Mouse (Mus musculus): Measurements from ENCODE around the gene Dbr1. TPM values are rescaled to one million over a fixed set of nuclear protein-coding genes. Genes with fewer than 3 reads are reported as not detected.

The Dbr1 gene
- polyA plus RNA-seq, 1 experiment from 2014 or later: 36.5 TPM

- ATAC-seq (replicated peaks; ENCODE audit: low FRiP score) (no peak), DNase-seq (ENCODE audit: low spot score) (no peak)
- Histone ChIP-seq H3K9ac (ENCODE audit: low read depth, low read length) (no peak overlapping the region), H3K27me3 (replicated peaks; ENCODE audit: control insufficient read depth, insufficient read depth, low read length) (no peaks in the 10 kb centered on the region), H3K4me1 (replicated peaks; ENCODE audit: control insufficient read depth, insufficient read depth, low read length) (peaks cover under 1% of the 10 kb centered on the region; the same call in 1 of the 2 replicates), H3K36me3 (ENCODE audit: control insufficient read depth, insufficient read depth, low read length) (no peaks in the 10 kb centered on the region), H3K9me3 (ENCODE audit: control insufficient read depth, low read length) (no peaks in the 10 kb centered on the region), H3K4me2 (no peak overlapping the region), H3K27ac (ENCODE audit: low read depth, low read length) (no peak overlapping the region), H3K4me3 (ENCODE audit: low read depth, low read length) (no peak overlapping the region)
- WGBS: 67% methylated on average over 6 of the region's 6 CpGs
Measured at GRCm38 (mm10) chr9:99624117-99624516, 48.5 kb downstream of the Dbr1 start.

DNA sequence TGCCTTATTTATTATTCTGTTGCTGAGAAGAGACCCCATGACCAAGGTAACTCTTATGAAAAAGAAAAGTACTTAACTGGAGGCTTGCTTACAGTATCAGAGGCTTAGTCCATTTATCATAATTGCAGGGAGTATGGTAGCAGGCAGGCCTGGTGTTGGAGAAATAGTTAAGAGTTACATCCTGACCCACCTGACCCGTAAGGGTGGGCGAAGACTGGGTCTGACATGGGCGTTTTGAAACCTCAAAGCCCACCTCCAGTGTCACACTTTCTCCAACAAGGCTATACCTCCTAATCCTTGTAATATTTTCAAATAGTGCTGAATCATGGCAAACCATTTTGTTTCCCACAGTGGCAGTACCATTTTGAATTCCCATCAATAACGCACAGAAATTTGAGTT, 53.0 kb downstream of the Dbr1 start:
- 63% methylated on average over 4 of the region's 4 CpGs for WGBS
- H3K9me3 ChIP-seq (ENCODE audit: control insufficient read depth, low read length): no peaks in the 10 kb centered on the region
- DNase-seq (ENCODE audit: low spot score) (no peak), ATAC-seq (replicated peaks; ENCODE audit: low FRiP score) (no peak)
- H3K4me2 ChIP-seq: no peak overlapping the region
- H3K36me3 ChIP-seq (ENCODE audit: control insufficient read depth, insufficient read depth, low read length): no peaks in the 10 kb centered on the region
- H3K27me3 ChIP-seq (replicated peaks; ENCODE audit: control insufficient read depth, insufficient read depth, low read length): no peaks in the 10 kb centered on the region
- H3K4me1 ChIP-seq (replicated peaks; ENCODE audit: control insufficient read depth, insufficient read depth, low read length): peaks cover 3% of the 10 kb centered on the region; the same call in 1 of the 2 replicates
- no peak overlapping the region for H3K4me3 ChIP-seq (ENCODE audit: low read depth, low read length)
- H3K9ac ChIP-seq (ENCODE audit: low read depth, low read length): no peak overlapping the region
- H3K27ac ChIP-seq (ENCODE audit: low read depth, low read length): no peak overlapping the region

- peak; percentile 78 for ATAC-seq (replicated peaks; ENCODE audit: low FRiP score)
- WGBS: 2% methylated on average over 44 of the region's 44 CpGs
- H3K27ac ChIP-seq (ENCODE audit: low read depth, low read length): peak within 1 kb of the TSS; percentile 30
Measured at GRCm38 (mm10) chr9:99629281-99630011, 53.8 kb downstream of the Dbr1 start, which contains the start of gene Dzip1l. TSS of gene Dzip1l (plus strand) at chr9:99629496.

DNA sequence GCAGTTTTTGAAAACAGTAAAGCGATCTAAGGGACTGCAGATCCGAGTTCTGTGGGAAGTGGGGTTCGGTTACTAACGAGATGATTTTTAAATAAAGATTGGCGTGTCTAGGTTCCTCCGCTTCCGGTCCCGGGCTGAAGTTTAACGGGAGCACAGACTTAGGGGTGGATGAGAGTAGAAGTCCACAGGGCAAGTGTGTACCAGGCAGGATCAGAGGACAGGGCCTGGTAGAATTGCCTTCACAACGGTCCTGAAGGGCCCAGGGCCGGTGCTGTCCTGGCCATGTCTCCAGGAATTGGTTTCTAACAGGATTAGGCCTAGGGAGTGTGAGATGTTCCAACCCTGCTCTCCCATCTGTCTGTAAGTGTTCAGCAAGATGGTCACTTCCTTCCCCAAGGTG, 54.5 kb downstream of the Dbr1 start:
- Histone ChIP-seq H3K4me1 (replicated peaks; ENCODE audit: control insufficient read depth, insufficient read depth, low read length) (peaks cover 3% of the 10 kb centered on the region; the same call in 1 of the 2 replicates), H3K27me3 (replicated peaks; ENCODE audit: control insufficient read depth, insufficient read depth, low read length) (no peaks in the 10 kb centered on the region), H3K27ac (ENCODE audit: low read depth, low read length) (peak overlapping the region; percentile 30; the same call in 1 of the 2 replicates), H3K4me2 (peak overlapping the region; percentile 83), H3K9ac (ENCODE audit: low read depth, low read length) (peak overlapping the region; percentile 68), H3K9me3 (ENCODE audit: control insufficient read depth, low read length) (no peaks in the 10 kb centered on the region), H3K36me3 (ENCODE audit: control insufficient read depth, insufficient read depth, low read length) (no peaks in the 10 kb centered on the region), H3K4me3 (ENCODE audit: low read depth, low read length) (peak overlapping the region; percentile 63)
- WGBS: 4% methylated on average over 11 of the region's 11 CpGs
- DNase-seq (ENCODE audit: low spot score) (peak; percentile 33), ATAC-seq (replicated peaks; ENCODE audit: low FRiP score) (0 out of 2 replicates have a peak, but pooled peaks have one; percentile 29)

More at GRCm38 (mm10) chr9:99629281-99630011, 53.8 kb downstream of the Dbr1 start, which contains the start of gene Dzip1l:
- peak within 1 kb of the TSS; percentile 63 for H3K4me3 ChIP-seq (ENCODE audit: low read depth, low read length)
- peak within 1 kb of the TSS; percentile 68 for H3K9ac ChIP-seq (ENCODE audit: low read depth, low read length)
- H3K27me3 ChIP-seq (replicated peaks; ENCODE audit: control insufficient read depth, insufficient read depth, low read length): no peaks in the 10 kb centered on the region
- H3K4me2 ChIP-seq: peak within 1 kb of the TSS; percentile 83
- DNase-seq (ENCODE audit: low spot score): peak; percentile 67
- no peaks in the 10 kb centered on the region for H3K9me3 ChIP-seq (ENCODE audit: control insufficient read depth, low read length)
- H3K36me3 ChIP-seq (ENCODE audit: control insufficient read depth, insufficient read depth, low read length): no peaks in the 10 kb centered on the region
- peaks cover 3% of the 10 kb centered on the region; the same call in 1 of the 2 replicates for H3K4me1 ChIP-seq (replicated peaks; ENCODE audit: control insufficient read depth, insufficient read depth, low read length)

DNA sequence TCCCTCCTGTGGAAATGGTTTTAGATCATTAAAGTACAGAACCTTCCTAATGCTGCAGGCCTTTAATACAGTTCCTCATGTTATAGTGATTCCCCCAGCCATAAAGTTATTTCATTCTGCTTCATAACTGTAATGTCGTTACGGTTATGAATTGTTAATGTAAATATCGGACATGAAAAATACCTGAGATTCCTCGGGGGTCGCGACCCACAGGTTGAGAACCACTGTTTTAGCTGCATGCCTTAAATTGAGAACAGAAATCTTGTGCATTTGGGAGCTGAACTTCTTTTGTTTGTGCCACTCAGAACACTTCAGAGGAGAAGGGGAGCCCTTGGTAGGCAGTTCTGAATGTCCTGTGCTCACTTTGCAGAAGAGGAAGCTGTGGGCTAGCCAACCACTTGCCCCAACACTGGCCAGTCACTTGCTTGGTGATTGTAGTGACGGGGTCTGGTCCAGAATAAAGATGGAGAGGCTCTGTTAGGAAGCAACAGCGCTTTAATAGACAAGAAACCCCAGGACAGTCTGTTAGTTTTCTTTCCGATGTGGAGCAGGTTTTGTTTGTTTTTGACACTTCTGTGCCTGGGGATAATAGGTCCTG, 55.0 kb downstream of the Dbr1 start:
- DNase-seq (ENCODE audit: low spot score): no peak
- 56% methylated on average over 9 of the region's 9 CpGs for WGBS

DNA sequence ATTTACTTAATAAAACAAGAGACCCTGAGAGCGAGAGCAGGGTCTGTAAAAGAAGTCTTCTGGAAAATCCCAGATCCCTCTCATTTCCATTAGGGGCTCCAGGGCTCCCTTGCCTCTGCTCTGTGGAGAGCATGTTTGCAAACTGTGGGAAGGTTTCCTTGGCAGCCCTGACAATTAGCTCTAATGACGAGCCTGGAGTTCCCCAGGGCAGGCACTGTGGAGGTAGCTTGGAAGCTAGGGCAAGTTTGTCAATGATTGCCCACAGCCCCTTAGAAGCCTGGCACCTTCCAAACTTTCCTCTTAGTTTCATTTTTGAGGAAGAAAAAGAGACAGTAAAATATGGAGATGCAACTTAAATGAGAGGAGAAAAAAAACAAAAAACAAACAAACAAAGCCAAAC, 56.2 kb downstream of the Dbr1 start:
- H3K36me3 ChIP-seq (ENCODE audit: control insufficient read depth, insufficient read depth, low read length): no peaks in the 10 kb centered on the region
- no peak for DNase-seq (ENCODE audit: low spot score)
- no peaks in the 10 kb centered on the region for H3K9me3 ChIP-seq (ENCODE audit: control insufficient read depth, low read length)
- H3K4me2 ChIP-seq: no peak overlapping the region
- H3K4me3 ChIP-seq (ENCODE audit: low read depth, low read length): no peak overlapping the region
- H3K27ac ChIP-seq (ENCODE audit: low read depth, low read length): no peak overlapping the region
- no peak for ATAC-seq (replicated peaks; ENCODE audit: low FRiP score)
- H3K9ac ChIP-seq (ENCODE audit: low read depth, low read length): no peak overlapping the region
- no peaks in the 10 kb centered on the region for H3K27me3 ChIP-seq (replicated peaks; ENCODE audit: control insufficient read depth, insufficient read depth, low read length)
- 65% methylated on average over 2 of the region's 2 CpGs for WGBS
- H3K4me1 ChIP-seq (replicated peaks; ENCODE audit: control insufficient read depth, insufficient read depth, low read length): peaks cover 3% of the 10 kb centered on the region; the same call in 1 of the 2 replicates

More for the DNA sequence above, 55.0 kb downstream of the Dbr1 start:
- Histone ChIP-seq H3K4me3 (ENCODE audit: low read depth, low read length) (peak overlapping the region; percentile 63), H3K4me2 (peak overlapping the region; percentile 83), H3K36me3 (ENCODE audit: control insufficient read depth, insufficient read depth, low read length) (no peaks in the 10 kb centered on the region), H3K9me3 (ENCODE audit: control insufficient read depth, low read length) (no peaks in the 10 kb centered on the region), H3K27ac (ENCODE audit: low read depth, low read length) (no peak overlapping the region), H3K9ac (ENCODE audit: low read depth, low read length) (peak overlapping the region; percentile 68), H3K27me3 (replicated peaks; ENCODE audit: control insufficient read depth, insufficient read depth, low read length) (no peaks in the 10 kb centered on the region), H3K4me1 (replicated peaks; ENCODE audit: control insufficient read depth, insufficient read depth, low read length) (peaks cover 3% of the 10 kb centered on the region; the same call in 1 of the 2 replicates)
- no peak for ATAC-seq (replicated peaks; ENCODE audit: low FRiP score)

DNA sequence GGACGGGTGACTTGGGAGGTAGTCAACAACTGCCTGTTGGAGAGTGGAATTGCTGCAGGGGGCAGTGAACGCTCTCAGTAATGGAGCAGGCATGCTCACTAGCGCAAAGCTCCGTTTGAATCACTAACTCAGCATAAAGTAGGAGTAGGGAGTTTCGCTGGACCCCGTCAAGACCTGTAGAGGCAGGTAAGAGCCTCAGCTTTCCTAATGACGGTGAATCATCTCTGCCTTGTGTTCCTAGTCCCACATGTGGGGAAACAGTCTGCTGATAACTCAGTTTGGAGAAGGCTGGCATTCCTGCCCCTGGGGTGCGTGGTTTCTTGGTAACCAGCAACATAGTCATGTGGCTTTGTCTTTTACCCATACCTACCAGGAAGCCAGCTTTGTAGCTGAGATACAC, 56.7 kb downstream of the Dbr1 start:
- H3K9me3 ChIP-seq (ENCODE audit: control insufficient read depth, low read length): no peaks in the 10 kb centered on the region
- no peak overlapping the region for H3K4me3 ChIP-seq (ENCODE audit: low read depth, low read length)
- H3K4me1 ChIP-seq (replicated peaks; ENCODE audit: control insufficient read depth, insufficient read depth, low read length): peaks cover 3% of the 10 kb centered on the region; the same call in 1 of the 2 replicates
- DNase-seq (ENCODE audit: low spot score) (no peak), ATAC-seq (replicated peaks; ENCODE audit: low FRiP score) (no peak)
- H3K27ac ChIP-seq (ENCODE audit: low read depth, low read length): no peak overlapping the region
- H3K4me2 ChIP-seq: no peak overlapping the region
- 73% methylated on average over 8 of the region's 8 CpGs for WGBS
- no peaks in the 10 kb centered on the region; the same call in 1 of the 2 replicates for H3K36me3 ChIP-seq (ENCODE audit: control insufficient read depth, insufficient read depth, low read length)
- no peaks in the 10 kb centered on the region for H3K27me3 ChIP-seq (replicated peaks; ENCODE audit: control insufficient read depth, insufficient read depth, low read length)
- no peak overlapping the region for H3K9ac ChIP-seq (ENCODE audit: low read depth, low read length)
